Mouse (Mus musculus): ENCODE measurements at regions not wholly inside any gene's neighbourhood (a gene's known extent, or its start where the extent isn't known, plus 50 kb on each side); places are given as distances from the start of the nearest gene placed in this dataset.

DNA sequence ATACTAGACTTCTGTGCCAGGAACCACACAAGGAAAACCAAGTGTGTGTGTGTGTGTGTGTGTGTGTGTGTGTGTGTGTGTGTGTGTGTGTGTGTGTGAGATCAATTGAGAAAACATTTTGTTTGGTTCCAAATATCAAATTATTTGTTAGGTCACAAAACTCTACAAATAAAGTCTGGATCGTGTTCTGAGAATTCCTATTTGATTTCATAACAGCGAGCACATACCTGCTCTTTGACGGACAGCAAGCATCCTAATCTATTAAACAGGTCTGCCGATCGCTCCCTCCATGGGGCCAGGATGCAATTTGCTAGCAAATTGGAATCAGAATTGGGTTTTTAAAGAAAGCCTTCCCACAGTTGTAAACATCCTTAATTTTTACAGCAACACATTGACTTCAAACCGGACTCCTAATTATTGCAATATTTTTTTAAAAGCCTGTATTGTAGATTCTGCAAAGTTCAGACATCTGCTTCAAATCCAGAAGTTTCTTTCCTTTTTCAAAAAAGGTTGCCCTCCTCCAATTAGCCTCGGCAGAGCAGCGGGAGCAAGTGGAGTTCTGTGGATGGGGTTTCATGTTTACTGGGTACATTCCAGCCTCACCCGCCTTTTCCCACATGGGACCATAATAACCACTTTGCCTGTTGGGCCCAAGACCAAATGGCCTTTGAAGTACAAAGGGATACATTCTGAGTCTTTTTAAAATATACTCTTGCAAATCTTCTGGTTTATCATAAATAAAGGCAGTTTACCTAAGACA is 223.2 kb downstream of the Fam49a start:
- TF ChIP-seq CTCF (IDR thresholded peaks at IDR 0.05; ENCODE audit: low read depth) (no peak), EP300 (IDR thresholded peaks at IDR 0.05; ENCODE audit: low read depth) (no peak)
